Mouse (Mus musculus): ENCODE data around the gene Ephb6.
A peak's percentile ranks its signal among the peaks of the same experiment; 100 is the strongest.
"Not testable (repeated sequence)": the region's sequence is repeated elsewhere in the genome, so short reads cannot be mapped to it uniquely, and the experiment has no call there.

Ephb6 gene

DNA sequence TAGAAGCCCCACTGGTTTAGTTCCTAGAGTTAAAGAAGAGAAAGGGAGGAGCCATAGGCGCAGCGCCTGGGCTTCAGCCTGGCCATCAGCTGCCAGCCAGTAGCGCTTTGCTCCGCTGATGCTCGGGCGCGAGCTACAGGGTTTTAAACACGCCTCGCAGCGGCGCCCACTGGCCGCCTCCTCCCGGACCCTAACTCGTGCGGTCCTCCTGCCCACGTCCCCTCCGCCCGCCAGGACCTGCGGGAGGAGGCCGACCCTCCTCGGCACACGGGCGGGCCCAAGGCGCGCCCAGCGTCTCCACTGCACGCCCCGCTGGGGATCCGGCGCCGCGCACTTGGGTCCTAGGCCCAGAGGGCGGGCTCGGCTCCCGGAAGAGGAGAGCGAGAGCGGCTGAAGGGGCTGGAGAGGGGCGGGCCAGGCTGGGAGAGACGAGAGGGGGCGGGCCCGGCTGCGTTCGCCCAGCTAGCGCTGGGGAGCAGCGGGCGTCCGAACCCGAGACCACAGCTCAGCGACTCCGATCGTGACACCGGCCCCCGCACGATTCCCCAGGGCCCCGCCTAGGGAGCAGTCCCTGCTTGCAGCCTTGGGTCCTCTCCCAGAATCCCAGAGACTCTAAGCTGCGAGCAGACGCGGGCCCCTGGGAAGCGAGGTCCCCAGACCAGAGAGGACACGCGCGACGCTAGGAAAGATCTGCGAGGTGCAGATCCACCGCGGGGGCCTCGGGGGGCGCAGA is at the start of gene Ephb6:
Ephb6 (plus strand) TSS at position 422 of the 733 bp plus-strand sequence.
- peak; percentile 77 for DNase-seq (ENCODE audit: low read depth, low spot score)

GRCm38 (mm10) chr6:41556389-41556788 is 48.9 kb upstream of the Ephb6 start:
- no peak for DNase-seq (ENCODE audit: low read depth, low spot score)

DNA sequence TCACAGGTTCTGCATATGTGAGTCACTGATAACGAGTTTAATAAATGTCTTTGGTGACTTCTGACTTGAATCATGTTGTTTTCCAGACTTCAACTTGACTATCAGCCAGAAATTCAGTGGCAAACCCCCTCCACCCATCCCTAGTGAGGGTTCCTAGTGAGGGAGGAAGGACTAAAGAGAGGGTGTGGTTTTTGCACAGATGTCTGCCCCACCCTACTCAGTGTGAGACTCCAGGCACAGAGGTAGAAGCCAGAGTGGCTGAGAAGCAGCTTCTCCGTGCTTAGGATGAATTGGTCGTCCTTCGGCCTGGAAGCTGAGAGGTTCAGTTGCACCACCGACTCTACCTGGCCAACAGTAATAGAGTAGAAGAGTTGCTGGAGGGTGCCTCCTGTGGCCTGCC is 47.8 kb upstream of the Ephb6 start:
- DNase-seq (ENCODE audit: low read depth, low spot score), result no peak

GRCm38 (mm10) chr6:41558271-41558670 is 47.0 kb upstream of the Ephb6 start:
- no peak for DNase-seq (ENCODE audit: low read depth, low spot score)

DNA sequence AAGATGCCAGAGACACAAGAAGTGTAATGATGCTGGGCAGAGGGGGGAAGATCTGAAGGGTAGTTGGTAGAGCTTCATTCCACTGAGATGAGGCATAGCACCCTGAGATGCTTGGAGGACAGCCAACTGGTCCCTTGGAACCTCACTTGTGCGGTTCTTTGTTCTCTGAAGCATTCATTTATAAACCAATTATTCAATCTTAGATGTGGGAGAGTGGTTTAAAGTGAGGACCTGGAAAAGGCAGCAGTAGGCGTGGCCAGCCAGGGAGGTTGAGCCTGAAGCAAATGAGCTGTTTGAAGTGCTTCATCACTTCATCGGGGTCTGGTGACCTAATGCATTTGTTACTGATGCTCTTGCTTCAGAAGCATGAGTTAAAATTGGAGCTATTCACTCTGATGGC is 46.0 kb upstream of the Ephb6 start:
- DNase-seq (ENCODE audit: low read depth, low spot score), result no peak

- DNase-seq (ENCODE audit: low read depth, low spot score), result no peak
These were observed 45.0 kb upstream of the Ephb6 start for GRCm38 (mm10) chr6:41560273-41560672.

DNA sequence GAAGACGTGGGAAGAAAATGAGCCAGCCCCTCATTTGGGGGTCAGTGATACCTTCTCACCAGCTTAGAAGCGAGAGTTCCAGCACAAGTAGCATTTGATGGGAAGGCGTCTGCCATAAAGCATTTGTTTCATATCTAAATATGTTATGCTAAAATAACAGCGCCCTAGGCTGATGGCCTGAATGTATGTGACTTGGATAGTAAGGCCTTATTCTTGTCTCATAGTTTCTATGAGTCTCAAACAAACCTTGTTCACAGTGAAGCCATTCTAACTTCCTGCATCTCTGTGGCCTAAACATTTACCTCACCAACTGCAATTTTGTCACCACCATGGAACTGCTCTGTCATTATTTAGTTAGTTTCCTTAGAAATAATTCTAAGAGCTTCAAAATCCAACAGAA is 42.7 kb upstream of the Ephb6 start:
- no peak for DNase-seq (ENCODE audit: low read depth, low spot score)

DNA sequence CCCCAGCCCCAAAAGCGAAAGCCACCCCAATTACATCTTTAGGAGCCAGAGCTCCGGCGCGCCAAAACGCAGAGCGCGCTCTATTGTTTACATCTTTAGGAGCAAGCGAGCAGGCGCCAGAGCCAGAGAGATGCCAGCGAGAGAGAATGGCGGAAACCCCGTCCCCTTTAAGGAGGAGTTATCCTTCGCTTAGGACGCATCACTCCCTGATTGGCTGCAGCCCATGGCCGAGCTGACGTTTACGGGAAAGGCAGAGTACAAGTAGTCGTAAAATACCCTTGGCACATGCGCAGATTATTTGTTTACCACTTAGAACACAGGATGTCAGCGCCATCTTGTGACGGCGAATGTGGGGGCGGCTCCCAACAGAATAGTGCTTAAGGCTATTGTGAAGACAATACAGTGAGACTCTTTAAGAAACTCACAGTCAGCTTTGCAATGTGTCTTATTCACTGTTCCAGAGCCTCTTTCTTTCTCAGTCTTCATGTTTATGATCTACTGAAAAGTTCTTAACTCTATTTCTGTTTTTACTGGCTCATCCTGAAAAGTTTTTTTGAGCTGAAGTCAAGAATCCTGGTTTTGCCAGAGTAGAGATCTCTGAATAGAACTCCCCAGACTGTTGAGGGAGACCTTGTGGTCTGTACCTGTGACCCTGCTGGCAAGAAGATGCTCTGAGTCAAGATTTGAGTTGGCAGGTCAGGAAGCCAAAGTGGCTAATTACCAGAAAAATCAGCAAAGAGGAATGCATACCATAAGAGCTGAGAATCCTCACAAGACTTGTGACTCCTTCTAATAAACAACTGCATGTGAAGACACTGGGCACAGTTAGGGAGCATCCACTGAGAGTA is 42.0 kb upstream of the Ephb6 start:
- DNase-seq (ENCODE audit: low read depth, low spot score), result not testable (repeated sequence)

DNA sequence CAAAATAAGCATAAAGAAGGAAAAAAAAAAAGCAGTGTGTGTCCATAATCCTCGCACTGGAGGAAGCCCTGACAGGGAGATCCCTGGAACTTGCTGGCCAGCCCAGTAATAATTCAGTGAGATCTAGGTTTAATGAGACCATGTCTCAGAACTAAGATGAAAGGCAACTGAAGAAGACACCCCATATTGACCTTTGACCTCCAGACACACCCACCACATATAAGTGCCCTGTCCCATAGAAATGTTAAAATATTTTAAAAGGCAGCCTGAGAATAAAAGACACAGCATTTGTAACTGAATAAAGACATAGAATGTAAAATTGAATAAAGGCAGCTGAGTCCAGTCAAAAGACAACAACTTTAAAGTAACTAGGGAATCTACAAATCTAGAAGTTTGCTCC is 40.0 kb upstream of the Ephb6 start:
- no peak for DNase-seq (ENCODE audit: low read depth, low spot score)

GRCm38 (mm10) chr6:41566965-41567364 is 38.3 kb upstream of the Ephb6 start:
- DNase-seq (ENCODE audit: low read depth, low spot score), result no peak

- DNase-seq (ENCODE audit: low read depth, low spot score), result no peak
These were observed 36.2 kb upstream of the Ephb6 start for GRCm38 (mm10) chr6:41569078-41569477.

DNA sequence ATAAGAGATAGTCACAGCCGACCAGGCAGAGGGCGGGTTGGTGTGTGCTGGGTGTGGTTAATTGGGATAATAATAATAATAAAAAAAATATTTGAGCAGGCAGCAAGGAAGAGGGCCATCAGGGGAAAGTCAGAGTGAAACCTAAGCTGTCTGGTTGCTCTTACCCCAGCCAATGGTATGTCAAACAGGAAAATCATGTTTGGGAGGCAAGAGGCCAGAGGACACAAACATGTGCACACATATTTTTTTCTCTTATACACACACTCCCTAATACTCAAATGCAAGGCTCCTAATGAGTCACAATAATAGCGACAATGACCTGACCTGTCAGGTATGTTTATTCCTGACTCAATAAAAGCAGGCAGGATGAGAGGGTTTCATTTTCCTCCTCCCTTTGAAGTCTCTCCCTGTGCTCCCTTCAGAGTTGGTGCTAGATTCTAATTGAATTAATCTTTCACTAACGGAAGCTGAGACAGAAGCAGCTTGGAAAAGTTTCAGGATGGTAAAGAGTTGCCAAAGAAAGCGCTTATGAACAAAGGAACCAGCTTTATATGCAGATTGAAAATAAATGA is 28.7 kb upstream of the Ephb6 start:
- no peak for DNase-seq (ENCODE audit: low read depth, low spot score)

GRCm38 (mm10) chr6:41577297-41577696 is 28.0 kb upstream of the Ephb6 start:
- peak; percentile 30 for DNase-seq (ENCODE audit: low read depth, low spot score)

DNA sequence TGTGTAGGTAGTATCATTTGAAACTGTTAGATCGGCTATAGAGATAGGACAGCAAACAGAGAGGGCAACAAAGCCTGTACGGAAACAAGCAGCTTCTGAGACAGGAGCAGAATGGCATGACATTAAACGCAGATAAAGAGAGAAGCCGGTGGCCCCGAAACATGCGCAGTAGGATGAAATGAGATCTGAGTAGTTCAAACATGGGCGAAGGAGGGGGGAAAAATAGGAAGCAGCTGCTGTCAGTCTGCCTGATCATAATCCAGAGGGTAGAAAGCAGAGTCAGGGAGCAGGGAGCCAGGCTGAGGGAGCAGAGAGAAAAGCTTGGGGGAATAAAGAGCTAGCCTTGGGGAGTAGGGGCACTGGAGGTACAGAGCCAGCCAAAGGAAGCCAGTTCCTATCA is 24.0 kb upstream of the Ephb6 start:
- no peak for DNase-seq (ENCODE audit: low read depth, low spot score)

GRCm38 (mm10) chr6:41582189-41582588 is 23.1 kb upstream of the Ephb6 start:
- no peak for DNase-seq (ENCODE audit: low read depth, low spot score)

DNA sequence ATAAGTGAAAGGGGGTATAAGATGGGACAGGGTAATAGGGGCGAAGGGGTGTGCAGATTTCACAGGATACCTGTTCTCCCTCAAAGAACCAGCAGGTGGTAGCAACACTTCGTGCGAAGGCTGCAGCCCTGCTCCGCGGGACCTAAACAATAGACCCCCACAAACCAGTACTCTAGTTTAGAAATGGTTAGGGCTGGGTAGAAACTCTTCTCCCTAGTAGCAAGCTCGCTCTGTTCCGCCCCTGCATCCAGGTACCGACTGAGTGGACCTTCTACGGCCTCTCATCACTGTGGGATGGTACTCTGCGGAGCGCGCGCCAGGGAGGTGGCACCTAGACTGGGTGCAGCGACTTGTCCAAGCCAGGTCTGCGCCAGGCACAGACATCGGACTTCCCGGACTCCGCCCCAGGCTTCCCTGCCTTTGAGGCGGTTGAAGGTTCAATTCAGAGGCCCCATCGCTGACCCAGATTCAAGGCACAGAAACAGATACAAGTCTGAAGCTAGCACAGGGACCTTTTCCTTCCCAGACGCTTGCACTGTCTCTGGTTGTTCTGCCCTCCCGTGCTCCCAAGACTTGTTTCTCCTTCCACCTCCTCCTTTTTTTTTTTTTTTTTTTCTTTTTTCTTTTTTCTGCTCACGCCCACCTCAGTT is 756 bp upstream of the Ephb6 start:
- DNase-seq (ENCODE audit: low read depth, low spot score), result peak; percentile 81

DNA sequence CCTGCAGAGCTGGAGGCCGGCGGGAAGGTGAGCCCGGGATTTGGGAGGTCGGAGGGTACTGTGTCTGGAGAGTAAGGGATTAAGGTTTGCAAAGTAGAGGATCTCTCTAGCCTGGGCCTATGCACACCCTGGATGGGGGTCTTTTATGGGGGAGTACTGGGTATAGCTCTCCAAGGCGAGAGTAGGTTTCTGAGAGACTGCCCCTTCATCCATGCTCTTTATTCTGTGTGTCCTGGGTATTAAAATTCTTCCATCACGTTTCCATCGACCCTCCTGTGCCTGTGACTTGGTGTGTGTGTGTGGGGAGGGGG is 467 bp downstream of the Ephb6 start:
- DNase-seq (ENCODE audit: low read depth, low spot score), result no peak

DNA sequence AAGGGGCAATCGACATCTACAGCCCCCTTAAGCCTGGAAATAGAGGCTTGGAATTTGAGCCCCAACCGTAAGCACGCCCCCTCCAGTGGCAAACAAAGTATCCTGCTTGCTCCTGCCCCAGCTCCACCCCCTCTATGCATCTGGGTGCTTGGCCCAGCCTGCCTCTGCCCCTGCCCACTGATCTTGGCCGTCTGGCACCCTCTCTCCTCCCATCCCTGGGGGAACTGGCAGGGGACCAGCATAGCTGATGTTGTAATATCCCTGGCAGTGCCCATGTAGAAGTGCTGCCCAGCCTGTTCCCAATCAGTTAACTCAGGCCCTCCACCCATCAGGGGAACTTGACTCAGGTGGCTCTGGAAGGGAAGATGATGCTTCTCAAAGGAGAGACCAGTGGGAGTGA is 932 bp downstream of the Ephb6 start:
- DNase-seq (ENCODE audit: low read depth, low spot score), result peak; percentile 6

DNA sequence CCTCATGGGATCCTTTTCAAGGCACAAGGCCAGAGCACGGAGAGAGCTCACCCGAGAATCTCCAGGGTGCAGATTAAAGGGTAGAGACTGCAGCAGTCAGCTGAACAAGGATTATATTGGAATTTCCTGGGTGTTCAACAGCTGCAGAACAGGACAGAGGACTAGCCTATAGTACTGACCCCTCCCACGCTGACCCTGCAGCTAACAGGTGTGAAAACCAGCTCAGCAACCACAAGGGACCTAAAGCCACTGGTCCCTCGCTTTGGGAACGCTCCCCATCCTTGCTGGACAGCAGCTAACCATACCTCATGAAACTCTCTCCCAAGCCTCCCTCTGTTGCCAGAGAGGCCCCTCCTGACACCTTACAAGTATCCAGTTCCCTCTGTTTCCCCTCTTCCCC is 2.4 kb downstream of the Ephb6 start:
- no peak for DNase-seq (ENCODE audit: low read depth, low spot score)

GRCm38 (mm10) chr6:41620173-41620798 is 15.0 kb downstream of the Ephb6 start:
- DNase-seq (ENCODE audit: low read depth, low spot score), result no peak

GRCm38 (mm10) chr6:41621241-41621990 is 16.1 kb downstream of the Ephb6 start:
- DNase-seq (ENCODE audit: low read depth, low spot score), result no peak

Measured in forelimb bud, embryonic 11.5 days (tissue).